Mouse (Mus musculus) E14TG2a.4 (cell line): ENCODE measurements at regions not wholly inside any gene's neighbourhood (a gene's known extent, or its start where the extent isn't known, plus 50 kb on each side); places are given as distances from the start of the nearest gene placed in this dataset.

Experiments used
- H3K27me3 ChIP-seq: 2 replicates; pipeline ENCODE4 v1.6.1; 2014; ENCODE audit warnings: low read length, control low read depth; ENCODE audit not compliant: insufficient read depth
- H3K36me3 ChIP-seq: 2 replicates; pipeline ENCODE4 v1.6.1; 2014; ENCODE audit warnings: low read length, control low read depth; ENCODE audit not compliant: insufficient read depth
- H3K4me1 ChIP-seq: replicated peaks from 2 replicates; pipeline ENCODE4 v1.6.1; 2014; ENCODE audit warnings: low read depth, low read length, control low read depth
- H3K4me3 ChIP-seq: replicated peaks from 2 replicates; pipeline ENCODE4 v1.5.1; 2014; ENCODE audit warnings: mild to moderate bottlenecking, low read length
- H3K9me3 ChIP-seq: 2 replicates; pipeline ENCODE4 v1.6.1; 2014; ENCODE audit warnings: low read length, control low read depth
- CTCF ChIP-seq: conservative IDR thresholded peaks from 2 replicates; pipeline ENCODE4 v1.5.1; 2014; ENCODE audit warnings: low read length
- NANOG ChIP-seq: IDR thresholded peaks from 2 replicates; pipeline ENCODE4 v1.6.1; 2014; ENCODE audit warnings: borderline replicate concordance, low read length, mixed read lengths
- POU5F1 ChIP-seq: IDR thresholded peaks from 2 replicates; pipeline ENCODE4 v1.6.1; 2014; ENCODE audit warnings: low read length, borderline replicate concordance

GRCm38 (mm10) chr2:78804931-78805330 is 63.0 kb upstream of the Ube2e3 start:
- Histone ChIP-seq H3K9me3 (peaks cover 4% of the 10 kb centered on the region; the same call in 1 of the 2 replicates), H3K4me1 (no peaks in the 10 kb centered on the region), H3K4me3 (no peak overlapping the region), H3K27me3 (no peaks in the 10 kb centered on the region), H3K36me3 (no peaks in the 10 kb centered on the region)
- TF ChIP-seq CTCF (no peak), POU5F1 (no peak), NANOG (no peak)

GRCm38 (mm10) chr2:78803543-78803942 is 64.4 kb upstream of the Ube2e3 start:
- TF ChIP-seq NANOG (no peak), POU5F1 (no peak), CTCF (no peak)
- Histone ChIP-seq H3K4me3 (no peak overlapping the region), H3K9me3 (no peaks in the 10 kb centered on the region), H3K36me3 (no peaks in the 10 kb centered on the region), H3K27me3 (no peaks in the 10 kb centered on the region), H3K4me1 (no peaks in the 10 kb centered on the region)

GRCm38 (mm10) chr2:78795446-78795845 is 72.5 kb upstream of the Ube2e3 start:
- no peak overlapping the region for H3K4me3 ChIP-seq
- no peaks in the 10 kb centered on the region for H3K4me1 ChIP-seq
- H3K36me3 ChIP-seq: no peaks in the 10 kb centered on the region
- TF ChIP-seq NANOG (no peak), CTCF (no peak), POU5F1 (no peak)
- no peaks in the 10 kb centered on the region for H3K9me3 ChIP-seq
- no peaks in the 10 kb centered on the region for H3K27me3 ChIP-seq

- H3K36me3 ChIP-seq: no peaks in the 10 kb centered on the region
- no peaks in the 10 kb centered on the region for H3K4me1 ChIP-seq
- TF ChIP-seq NANOG (no peak), POU5F1 (no peak)
- H3K27me3 ChIP-seq: no peaks in the 10 kb centered on the region
- H3K9me3 ChIP-seq: no peaks in the 10 kb centered on the region
- no peak overlapping the region for H3K4me3 ChIP-seq
These were observed 73.2 kb upstream of the Ube2e3 start for GRCm38 (mm10) chr2:78794734-78795133.

- no peaks in the 10 kb centered on the region for H3K36me3 ChIP-seq
- TF ChIP-seq NANOG (no peak), CTCF (no peak), POU5F1 (no peak)
- no peaks in the 10 kb centered on the region for H3K9me3 ChIP-seq
- no peak overlapping the region for H3K4me3 ChIP-seq
- no peaks in the 10 kb centered on the region for H3K27me3 ChIP-seq
- no peaks in the 10 kb centered on the region for H3K4me1 ChIP-seq
These were observed 78.8 kb upstream of the Ube2e3 start for GRCm38 (mm10) chr2:78789124-78789523.

- Histone ChIP-seq H3K4me3 (no peak overlapping the region), H3K9me3 (no peaks in the 10 kb centered on the region)
- TF ChIP-seq NANOG (no peak), CTCF (no peak), POU5F1 (no peak)
These were observed 79.7 kb upstream of the Ube2e3 start for GRCm38 (mm10) chr2:78788222-78788621.

GRCm38 (mm10) chr2:78779949-78780348 is 88.0 kb upstream of the Ube2e3 start:
- Histone ChIP-seq H3K4me3 (no peak overlapping the region), H3K27me3 (no peaks in the 10 kb centered on the region), H3K36me3 (no peaks in the 10 kb centered on the region), H3K4me1 (no peaks in the 10 kb centered on the region), H3K9me3 (no peaks in the 10 kb centered on the region)
- TF ChIP-seq POU5F1: no peak
- TF ChIP-seq CTCF: no peak
- no peak for TF ChIP-seq NANOG

More at GRCm38 (mm10) chr2:78788222-78788621, 79.7 kb upstream of the Ube2e3 start:
- H3K36me3 ChIP-seq: no peaks in the 10 kb centered on the region
- H3K4me1 ChIP-seq: no peaks in the 10 kb centered on the region
- no peaks in the 10 kb centered on the region for H3K27me3 ChIP-seq

- TF ChIP-seq CTCF (no peak), POU5F1 (no peak), NANOG (no peak)
- H3K4me3 ChIP-seq: no peak overlapping the region
- no peaks in the 10 kb centered on the region for H3K36me3 ChIP-seq
These were observed 90.3 kb upstream of the Ube2e3 start for GRCm38 (mm10) chr2:78777589-78777988.

GRCm38 (mm10) chr2:78754362-78754761 is 113.6 kb upstream of the Ube2e3 start:
- H3K4me1 ChIP-seq: no peaks in the 10 kb centered on the region
- TF ChIP-seq CTCF (no peak), NANOG (no peak), POU5F1 (no peak)
- no peaks in the 10 kb centered on the region for H3K9me3 ChIP-seq
- H3K36me3 ChIP-seq: no peaks in the 10 kb centered on the region
- H3K27me3 ChIP-seq: no peaks in the 10 kb centered on the region
- no peak overlapping the region for H3K4me3 ChIP-seq

More at GRCm38 (mm10) chr2:78777589-78777988, 90.3 kb upstream of the Ube2e3 start:
- Histone ChIP-seq H3K9me3 (no peaks in the 10 kb centered on the region), H3K4me1 (no peaks in the 10 kb centered on the region), H3K27me3 (no peaks in the 10 kb centered on the region)
